Mouse (Mus musculus): Measurements from ENCODE around the gene Btbd7. TPM values are rescaled to one million over a fixed set of nuclear protein-coding genes. Genes with fewer than 3 reads are reported as not detected.

The Btbd7 gene
- polyA plus RNA-seq, 1 experiment from 2014 or later: 10.7 TPM

DNA sequence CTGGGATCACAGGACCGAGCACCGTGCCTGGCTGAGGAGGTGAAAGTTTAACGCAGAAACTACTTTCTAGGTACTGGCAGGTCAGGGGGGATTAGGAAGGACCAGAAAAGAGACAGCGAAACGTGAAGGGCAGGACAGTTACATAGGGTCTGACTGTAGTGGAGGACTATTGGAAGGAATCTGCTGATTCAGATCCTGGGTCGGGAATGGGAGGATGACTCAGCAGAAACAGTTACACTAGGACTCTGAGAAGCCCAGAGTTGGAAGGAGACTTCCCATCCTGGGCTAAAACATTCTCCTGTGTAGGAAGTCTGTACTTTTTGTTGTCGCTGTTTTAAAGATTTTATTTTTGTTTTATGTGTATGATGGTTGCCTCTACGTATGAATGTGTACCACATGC, 106.7 kb downstream of the Btbd7 start:
- no peak overlapping the region for H3K9ac ChIP-seq (ENCODE audit: low read length)
- no peak overlapping the region for H3K27ac ChIP-seq (ENCODE audit: low read length)
- H3K27me3 ChIP-seq (ENCODE audit: control insufficient read depth, insufficient read depth, low read length): no peaks in the 10 kb centered on the region
- WGBS: 95% methylated on average over 8 of the region's 8 CpGs
- ATAC-seq (replicated peaks; ENCODE audit: extremely low read depth, insufficient read depth, low FRiP score): no peak
- 0 out of 2 replicates have a peak, but pooled peaks cover 3% of the 10 kb centered on the region for H3K9me3 ChIP-seq (replicated peaks; ENCODE audit: control insufficient read depth, low read length)
- H3K4me2 ChIP-seq (ENCODE audit: low read depth, low read length): no peak overlapping the region
- H3K4me1 ChIP-seq (ENCODE audit: control insufficient read depth, insufficient read depth, low read length): no peaks in the 10 kb centered on the region
- no peak overlapping the region for H3K4me3 ChIP-seq (ENCODE audit: low read length)
- peaks cover 69% of the 10 kb centered on the region for H3K36me3 ChIP-seq (ENCODE audit: control insufficient read depth, insufficient read depth)

DNA sequence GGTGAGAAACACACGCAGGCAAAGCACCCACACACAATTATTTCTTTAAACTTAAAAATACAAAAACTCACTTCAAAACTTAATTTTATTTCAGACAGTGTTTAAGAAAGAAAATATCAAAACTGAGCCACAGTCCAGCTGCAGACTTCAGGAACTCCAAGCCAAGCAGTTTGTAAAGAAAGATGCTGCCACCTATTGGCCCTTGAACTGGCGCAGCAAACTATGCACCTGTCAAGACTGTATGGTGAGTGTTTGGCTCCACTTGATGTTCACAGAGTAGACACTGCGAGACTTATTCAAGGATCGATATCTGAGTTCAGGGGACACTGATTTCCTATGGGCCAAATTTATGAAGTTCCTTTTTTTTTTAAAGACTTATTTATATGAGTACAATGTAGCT, 109.3 kb downstream of the Btbd7 start:
- ATAC-seq (replicated peaks; ENCODE audit: extremely low read depth, insufficient read depth, low FRiP score): no peak
- 85% methylated on average over 4 of the region's 4 CpGs for WGBS
- no peak overlapping the region for H3K27ac ChIP-seq (ENCODE audit: low read length)
- no peaks in the 10 kb centered on the region for H3K27me3 ChIP-seq (ENCODE audit: control insufficient read depth, insufficient read depth, low read length)
- no peak overlapping the region for H3K4me2 ChIP-seq (ENCODE audit: low read depth, low read length)
- no peaks in the 10 kb centered on the region for H3K4me1 ChIP-seq (ENCODE audit: control insufficient read depth, insufficient read depth, low read length)
- H3K36me3 ChIP-seq (ENCODE audit: control insufficient read depth, insufficient read depth): peaks cover 63% of the 10 kb centered on the region
- no peak overlapping the region for H3K9ac ChIP-seq (ENCODE audit: low read length)
- no peak overlapping the region for H3K4me3 ChIP-seq (ENCODE audit: low read length)
- 0 out of 2 replicates have a peak, but pooled peaks cover 3% of the 10 kb centered on the region for H3K9me3 ChIP-seq (replicated peaks; ENCODE audit: control insufficient read depth, low read length)

DNA sequence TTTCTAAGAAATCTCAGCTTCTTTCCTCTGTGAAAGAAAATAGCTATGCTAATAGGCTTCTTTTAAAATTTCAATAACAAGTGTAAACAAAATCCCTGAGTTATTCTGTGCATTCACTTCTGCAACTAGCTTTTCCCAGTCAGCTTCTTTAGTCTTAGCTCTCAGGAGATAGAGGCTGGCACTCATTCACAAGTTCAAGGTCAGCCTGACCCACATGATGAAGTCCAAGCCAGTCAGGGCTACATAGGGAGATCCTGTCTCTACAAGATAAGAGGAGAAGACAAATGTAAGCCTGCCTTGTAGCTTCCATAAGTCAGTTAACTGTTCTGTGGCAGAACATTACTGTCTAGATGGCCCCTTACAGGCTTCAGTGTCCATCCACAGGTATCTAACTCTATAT, 114.6 kb downstream of the Btbd7 start:
- Histone ChIP-seq H3K4me2 (ENCODE audit: low read depth, low read length) (no peak overlapping the region), H3K4me1 (ENCODE audit: control insufficient read depth, insufficient read depth, low read length) (peaks cover 7% of the 10 kb centered on the region), H3K9me3 (replicated peaks; ENCODE audit: control insufficient read depth, low read length) (no peaks in the 10 kb centered on the region), H3K36me3 (ENCODE audit: control insufficient read depth, insufficient read depth) (peaks cover 34% of the 10 kb centered on the region), H3K9ac (ENCODE audit: low read length) (no peak overlapping the region), H3K4me3 (ENCODE audit: low read length) (no peak overlapping the region), H3K27ac (ENCODE audit: low read length) (no peak overlapping the region), H3K27me3 (ENCODE audit: control insufficient read depth, insufficient read depth, low read length) (no peaks in the 10 kb centered on the region)
- no peak for ATAC-seq (replicated peaks; ENCODE audit: extremely low read depth, insufficient read depth, low FRiP score)

DNA sequence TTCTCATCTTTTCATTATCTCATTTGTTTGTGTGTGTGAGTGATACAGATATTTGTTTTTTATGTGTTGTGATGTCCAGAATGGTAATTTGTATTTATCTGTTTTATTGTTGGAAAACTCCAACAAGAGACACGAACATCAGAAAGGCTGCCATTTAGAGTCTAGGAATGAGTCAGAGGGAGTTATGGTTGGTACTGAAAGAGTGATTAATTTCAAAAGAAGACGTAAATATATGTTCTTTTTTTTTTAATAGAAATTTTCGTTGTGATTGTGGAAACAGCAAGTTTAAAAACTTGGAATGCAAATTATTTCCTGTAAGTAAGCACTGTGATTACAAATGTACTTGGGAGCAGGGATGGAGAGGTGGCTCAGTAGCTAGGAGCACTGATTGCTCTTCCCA, 116.6 kb downstream of the Btbd7 start:
- no peak overlapping the region for H3K27ac ChIP-seq (ENCODE audit: low read length)
- H3K4me2 ChIP-seq (ENCODE audit: low read depth, low read length): no peak overlapping the region
- WGBS: 79% methylated on average over 3 of the region's 3 CpGs
- ATAC-seq (replicated peaks; ENCODE audit: extremely low read depth, insufficient read depth, low FRiP score): no peak
- peaks cover 11% of the 10 kb centered on the region for H3K4me1 ChIP-seq (ENCODE audit: control insufficient read depth, insufficient read depth, low read length)
- H3K36me3 ChIP-seq (ENCODE audit: control insufficient read depth, insufficient read depth): peaks cover 19% of the 10 kb centered on the region
- no peak overlapping the region for H3K4me3 ChIP-seq (ENCODE audit: low read length)
- H3K9me3 ChIP-seq (replicated peaks; ENCODE audit: control insufficient read depth, low read length): no peaks in the 10 kb centered on the region
- H3K27me3 ChIP-seq (ENCODE audit: control insufficient read depth, insufficient read depth, low read length): no peaks in the 10 kb centered on the region
- no peak overlapping the region for H3K9ac ChIP-seq (ENCODE audit: low read length)

DNA sequence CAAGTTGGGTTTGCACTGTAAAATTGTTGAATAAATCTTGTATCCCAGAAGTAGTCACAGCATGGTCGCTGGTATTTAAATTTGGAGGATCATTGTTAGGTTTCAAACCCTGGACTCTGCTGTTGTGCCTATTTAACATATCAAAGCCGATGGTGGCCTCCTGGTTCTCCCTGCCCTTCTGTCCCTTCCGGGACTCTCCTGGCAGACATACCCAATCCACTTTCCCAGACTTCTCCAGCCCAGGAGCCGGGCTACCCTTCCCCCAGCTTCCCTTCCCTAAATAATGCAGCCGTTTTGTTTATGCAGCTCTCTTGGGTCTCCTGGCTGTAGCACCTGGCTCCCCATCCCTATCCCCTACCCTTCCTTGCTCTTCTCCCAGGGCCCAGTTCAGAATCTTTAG, 119.3 kb downstream of the Btbd7 start:
- H3K27ac ChIP-seq (ENCODE audit: low read length): peak overlapping the region; percentile 80
- H3K36me3 ChIP-seq (ENCODE audit: control insufficient read depth, insufficient read depth): peaks cover 6% of the 10 kb centered on the region
- 5% methylated on average over 5 of the region's 5 CpGs for WGBS

DNA sequence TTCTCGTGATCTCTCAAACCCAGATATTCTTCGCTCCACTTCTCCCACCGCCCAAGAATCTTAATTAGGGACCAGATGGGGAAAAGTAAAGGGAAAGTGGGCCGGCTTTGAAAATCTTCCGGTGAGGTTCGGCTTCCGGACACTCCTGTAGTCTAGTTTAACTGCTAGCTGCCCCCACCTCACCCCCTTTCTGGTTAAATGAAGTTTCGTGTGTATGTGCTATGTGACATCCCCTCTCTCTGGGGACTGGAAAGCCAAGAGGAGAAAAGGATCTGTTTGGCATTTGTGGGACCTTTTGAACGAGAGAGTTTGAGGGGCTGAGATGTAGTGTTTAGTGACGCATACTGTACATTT, 119.9 kb downstream of the Btbd7 start, which contains the start of gene Gm20604:
Gene Gm20604 (minus strand): TSS at position 270 of the 354 bp plus-strand sequence.
- under 1% methylated on average over 10 of the region's 10 CpGs for WGBS

More for the DNA sequence above, 119.3 kb downstream of the Btbd7 start:
- Histone ChIP-seq H3K4me1 (ENCODE audit: control insufficient read depth, insufficient read depth, low read length) (peaks cover 16% of the 10 kb centered on the region), H3K27me3 (ENCODE audit: control insufficient read depth, insufficient read depth, low read length) (no peaks in the 10 kb centered on the region), H3K4me3 (ENCODE audit: low read length) (peak overlapping the region; percentile 75), H3K4me2 (ENCODE audit: low read depth, low read length) (peak overlapping the region; percentile 93), H3K9me3 (replicated peaks; ENCODE audit: control insufficient read depth, low read length) (no peaks in the 10 kb centered on the region), H3K9ac (ENCODE audit: low read length) (peak overlapping the region; percentile 87)
- no peak for ATAC-seq (replicated peaks; ENCODE audit: extremely low read depth, insufficient read depth, low FRiP score)

DNA sequence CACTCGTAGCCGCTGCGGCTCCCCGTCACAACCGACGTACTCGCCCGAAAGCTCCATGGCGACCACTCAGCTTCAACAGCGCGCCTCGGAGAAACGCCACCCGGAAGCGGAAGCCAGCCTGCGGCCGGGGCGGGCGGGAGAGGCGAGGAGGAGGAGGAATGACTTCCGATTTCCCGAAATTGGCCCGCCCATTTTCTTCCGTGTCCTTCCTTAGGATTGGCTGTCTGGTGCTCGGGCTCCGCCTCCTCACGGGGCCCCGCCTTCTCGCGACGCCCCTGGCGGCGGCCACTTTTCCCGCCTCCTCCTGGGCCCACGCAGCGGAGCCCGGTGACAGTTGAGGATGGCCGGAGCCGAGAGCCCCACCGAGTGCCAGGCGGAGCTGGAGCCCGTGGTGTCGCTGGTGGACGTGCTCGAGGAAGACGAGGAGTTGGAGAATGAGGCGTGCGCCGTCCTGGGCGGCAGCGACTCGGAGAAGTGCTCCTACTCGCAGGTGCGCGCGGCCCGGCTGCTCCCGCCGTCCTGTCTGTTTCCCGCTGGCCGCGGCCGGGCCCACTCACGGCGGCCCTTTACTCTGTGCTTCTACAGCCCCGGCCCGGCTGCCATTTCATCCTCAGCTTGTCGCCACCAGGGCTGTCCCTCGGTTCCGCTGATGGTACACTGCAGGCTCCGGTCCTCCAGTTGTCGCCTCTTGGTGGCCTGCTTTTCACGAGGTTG, 120.4 kb downstream of the Btbd7 start, which contains the start of the genes Gm28051, Gon7 and Ubr7:
Gene Gm28051 (minus strand): TSS at position 77 of the 714 bp plus-strand sequence.
Gene Gon7 (minus strand): TSS at position 115 of the 714 bp plus-strand sequence.
Gene Ubr7 (plus strand): TSS at position 279 of the 714 bp plus-strand sequence.
- peak within 1 kb of the TSS; percentile 75 for H3K4me3 ChIP-seq (ENCODE audit: low read length)
- peak within 1 kb of the TSS; percentile 87 for H3K9ac ChIP-seq (ENCODE audit: low read length)
- peak; percentile 98 for ATAC-seq (replicated peaks; ENCODE audit: extremely low read depth, insufficient read depth, low FRiP score)
- peaks cover 16% of the 10 kb centered on the region for H3K4me1 ChIP-seq (ENCODE audit: control insufficient read depth, insufficient read depth, low read length)
- peaks cover 3% of the 10 kb centered on the region for H3K36me3 ChIP-seq (ENCODE audit: control insufficient read depth, insufficient read depth)
- under 1% methylated on average over 68 of the region's 73 CpGs for WGBS
- H3K9me3 ChIP-seq (replicated peaks; ENCODE audit: control insufficient read depth, low read length): no peaks in the 10 kb centered on the region
- no peaks in the 10 kb centered on the region for H3K27me3 ChIP-seq (ENCODE audit: control insufficient read depth, insufficient read depth, low read length)
- peak within 1 kb of the TSS; percentile 93 for H3K4me2 ChIP-seq (ENCODE audit: low read depth, low read length)
- peak within 1 kb of the TSS; percentile 92 for H3K27ac ChIP-seq (ENCODE audit: low read length)

More for the DNA sequence above, 119.9 kb downstream of the Btbd7 start, which contains the start of gene Gm20604:
- H3K4me1 ChIP-seq (ENCODE audit: control insufficient read depth, insufficient read depth, low read length): peaks cover 16% of the 10 kb centered on the region
- peaks cover 3% of the 10 kb centered on the region for H3K36me3 ChIP-seq (ENCODE audit: control insufficient read depth, insufficient read depth)
- no peaks in the 10 kb centered on the region for H3K9me3 ChIP-seq (replicated peaks; ENCODE audit: control insufficient read depth, low read length)
- peak within 1 kb of the TSS; percentile 87 for H3K9ac ChIP-seq (ENCODE audit: low read length)
- ATAC-seq (replicated peaks; ENCODE audit: extremely low read depth, insufficient read depth, low FRiP score): no peak
- peak within 1 kb of the TSS; percentile 92 for H3K27ac ChIP-seq (ENCODE audit: low read length)
- H3K4me2 ChIP-seq (ENCODE audit: low read depth, low read length): peak within 1 kb of the TSS; percentile 93
- no peaks in the 10 kb centered on the region for H3K27me3 ChIP-seq (ENCODE audit: control insufficient read depth, insufficient read depth, low read length)
- peak within 1 kb of the TSS; percentile 75 for H3K4me3 ChIP-seq (ENCODE audit: low read length)

DNA sequence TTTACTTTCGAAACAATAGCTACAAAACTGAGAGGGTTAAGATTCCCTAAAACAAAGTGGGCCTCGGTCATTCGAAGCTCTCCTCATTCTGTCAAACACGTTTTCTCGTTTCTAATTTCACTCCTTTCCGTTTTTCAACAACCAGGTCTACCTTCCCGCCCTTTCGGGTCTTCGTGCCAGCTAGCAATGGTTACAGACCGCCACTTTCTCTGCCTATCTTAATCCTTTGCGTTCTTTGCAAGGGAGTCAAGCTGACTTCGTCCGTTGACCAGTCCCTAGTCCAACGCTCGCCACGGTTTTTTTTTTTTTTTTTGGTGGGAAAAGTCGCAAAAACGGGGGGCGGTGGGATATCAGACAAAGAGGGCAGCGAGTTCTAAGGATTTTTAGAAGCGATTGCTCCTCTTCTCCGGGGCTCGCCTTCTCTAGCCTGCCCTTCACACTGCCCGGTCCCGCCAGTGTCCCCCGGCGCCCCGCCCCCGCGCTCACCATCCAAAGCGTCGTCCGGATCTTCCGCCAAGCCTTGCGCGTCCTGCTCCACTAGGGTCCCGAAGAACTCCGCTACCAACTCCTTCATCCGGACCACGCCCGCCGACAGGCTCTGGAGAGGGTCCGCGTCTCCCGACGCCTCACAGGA, 121.1 kb downstream of the Btbd7 start:
- Histone ChIP-seq H3K4me3 (ENCODE audit: low read length) (peak overlapping the region; percentile 75), H3K27ac (ENCODE audit: low read length) (peak overlapping the region; percentile 92), H3K36me3 (ENCODE audit: control insufficient read depth, insufficient read depth) (peaks cover under 1% of the 10 kb centered on the region), H3K27me3 (ENCODE audit: control insufficient read depth, insufficient read depth, low read length) (no peaks in the 10 kb centered on the region), H3K9ac (ENCODE audit: low read length) (peak overlapping the region; percentile 87), H3K9me3 (replicated peaks; ENCODE audit: control insufficient read depth, low read length) (no peaks in the 10 kb centered on the region), H3K4me1 (ENCODE audit: control insufficient read depth, insufficient read depth, low read length) (peaks cover 16% of the 10 kb centered on the region), H3K4me2 (ENCODE audit: low read depth, low read length) (peak overlapping the region; percentile 85)
- WGBS: 1% methylated on average over 46 of the region's 46 CpGs
- peak; percentile 82 for ATAC-seq (replicated peaks; ENCODE audit: extremely low read depth, insufficient read depth, low FRiP score)

DNA sequence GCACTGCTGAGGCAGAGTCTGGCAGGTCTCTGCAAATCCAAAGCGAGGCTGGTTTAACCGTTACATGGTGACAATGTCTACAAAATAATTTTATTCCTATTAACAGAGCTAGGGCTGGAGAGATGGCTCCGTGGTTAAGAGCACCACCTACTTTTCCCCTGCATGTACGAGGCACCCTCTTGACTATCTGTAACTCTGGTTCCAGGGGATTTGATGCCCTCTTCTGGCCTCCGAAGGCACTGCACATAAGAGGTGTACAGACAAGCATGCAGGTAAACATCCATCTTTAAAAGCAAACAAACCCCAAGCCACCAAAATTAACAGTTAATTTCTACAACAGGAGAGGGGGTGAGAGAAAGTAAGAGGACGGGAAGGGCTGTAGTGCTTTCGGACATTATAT, 122.0 kb downstream of the Btbd7 start:
- WGBS: 79% methylated on average over 7 of the region's 7 CpGs
- no peak overlapping the region for H3K9ac ChIP-seq (ENCODE audit: low read length)
- no peak for ATAC-seq (replicated peaks; ENCODE audit: extremely low read depth, insufficient read depth, low FRiP score)

More for the DNA sequence above, 122.0 kb downstream of the Btbd7 start:
- Histone ChIP-seq H3K36me3 (ENCODE audit: control insufficient read depth, insufficient read depth) (no peaks in the 10 kb centered on the region), H3K4me1 (ENCODE audit: control insufficient read depth, insufficient read depth, low read length) (peaks cover 16% of the 10 kb centered on the region), H3K4me2 (ENCODE audit: low read depth, low read length) (peak overlapping the region; percentile 85), H3K9me3 (replicated peaks; ENCODE audit: control insufficient read depth, low read length) (no peaks in the 10 kb centered on the region), H3K27me3 (ENCODE audit: control insufficient read depth, insufficient read depth, low read length) (no peaks in the 10 kb centered on the region), H3K27ac (ENCODE audit: low read length) (no peak overlapping the region), H3K4me3 (ENCODE audit: low read length) (peak overlapping the region; percentile 75)
